Mouse (Mus musculus) stomach, embryonic 14.5 days (tissue): ENCODE results near the gene Egfem1. TPM values are rescaled to one million over a fixed set of nuclear protein-coding genes. Genes with fewer than 3 reads are reported as not detected.

Experiments used
- ATAC-seq: fragments of 200-750 bp; cut with Nextera tagmentation; 2 replicates; pipeline ENCODE4 v1.8.0; 2017; ENCODE audit warnings: low read depth, moderate TSS enrichment; ENCODE audit not compliant: insufficient number of reproducible peaks, insufficient read depth, low FRiP score
- H3K27ac ChIP-seq: fragments of 300-500 bp; sonication (generic); 2 replicates; pipeline ENCODE4 v1.5.1; 2014; ENCODE audit warnings: mild to moderate bottlenecking, low read length, moderate library complexity, mixed read lengths
- H3K27me3 ChIP-seq: fragments of 300-500 bp; sonication (generic); 2 replicates; pipeline ENCODE4 v1.6.1; 2014; ENCODE audit warnings: low read length, control low read depth, mixed read lengths; ENCODE audit not compliant: control insufficient read depth, insufficient read depth
- H3K36me3 ChIP-seq: fragments of 300-500 bp; sonication (generic); 2 replicates; pipeline ENCODE4 v1.6.1; 2014; ENCODE audit warnings: mild to moderate bottlenecking, control low read depth, low read length, moderate library complexity, mixed read lengths; ENCODE audit not compliant: control insufficient read depth, insufficient read depth
- H3K4me1 ChIP-seq: fragments of 300-500 bp; sonication (generic); 2 replicates; pipeline ENCODE4 v1.6.1; 2014; ENCODE audit warnings: low read length, control low read depth, mixed read lengths; ENCODE audit not compliant: control insufficient read depth, insufficient read depth
- H3K4me2 ChIP-seq: fragments of 300-500 bp; sonication (generic); replicated peaks from 2 replicates; pipeline ENCODE4 v1.6.1; 2014; ENCODE audit warnings: low read depth, low read length, control low read depth
- H3K4me3 ChIP-seq: fragments of 300-500 bp; sonication (generic); 2 replicates; pipeline ENCODE4 v1.5.1; 2014; ENCODE audit warnings: low read depth, low read length, control low read depth
- H3K9ac ChIP-seq: fragments of 300-500 bp; sonication (generic); replicated peaks from 2 replicates; pipeline ENCODE4 v1.6.1; 2014; ENCODE audit warnings: low read depth, mild to moderate bottlenecking, control low read depth, low read length, moderate library complexity, mixed read lengths
- H3K9me3 ChIP-seq: fragments of 300-500 bp; sonication (generic); 2 replicates; pipeline ENCODE4 v1.6.1; 2016; ENCODE audit warnings: low read depth, low read length, control low read depth; ENCODE audit not compliant: control insufficient read depth
- WGBS: fragments of 180-500 bp; shearing (Covaris S2); extraction: QIAGEN DNeasy Blood & Tissue Kit; methylation state at CpG from one replicate; pipeline ENCODE4 v1.1.7; 2014; 5-methylcytosine and 5-hydroxymethylcytosine counted together
- polyA plus RNA-seq: library from polyadenylated mRNA; unstranded; fragments of >200 nt; fragmentation: Nextera tagmentation; extraction: Ambion mirVana; gene quantifications from 2 replicates; pipeline ENCODE4 v1.2.1, GENCODE M21; 2014

Egfem1 gene
- polyA plus RNA-seq: 0.41 and 1.3 TPM in 2 replicates

- H3K27me3 ChIP-seq: peaks cover 34% of the 10 kb centered on the region
- ATAC-seq: no peak
- no peak within 1 kb of the TSS for H3K9ac ChIP-seq
- peak within 1 kb of the TSS; percentile 73 for H3K4me2 ChIP-seq
- WGBS: 7% methylated on average over 12 of the region's 12 CpGs
- H3K4me3 ChIP-seq: peak within 1 kb of the TSS; percentile 40
- H3K9me3 ChIP-seq: no peaks in the 10 kb centered on the region
- no peak within 1 kb of the TSS for H3K27ac ChIP-seq
- H3K4me1 ChIP-seq: peaks cover 6% of the 10 kb centered on the region; the same call in 1 of the 2 replicates
- no peaks in the 10 kb centered on the region for H3K36me3 ChIP-seq
Observed at GRCm38 (mm10) chr3:29081952-29082295, at the start of gene Egfem1. TSS of gene Egfem1 (plus strand) at chr3:29082023.

- WGBS: 75% methylated on average over 2 of the region's 2 CpGs
- Histone ChIP-seq H3K36me3 (no peaks in the 10 kb centered on the region), H3K27ac (no peak overlapping the region), H3K9ac (no peak overlapping the region), H3K9me3 (no peaks in the 10 kb centered on the region), H3K4me3 (no peak overlapping the region), H3K4me2 (no peak overlapping the region), H3K4me1 (no peaks in the 10 kb centered on the region), H3K27me3 (no peaks in the 10 kb centered on the region)
- ATAC-seq: no peak
Observed at GRCm38 (mm10) chr3:29033107-29033506, 48.7 kb upstream of the Egfem1 start.

- 1% methylated on average over 3 of the region's 3 CpGs for WGBS
- no peak overlapping the region for H3K4me2 ChIP-seq
- no peak for ATAC-seq
- no peaks in the 10 kb centered on the region for H3K36me3 ChIP-seq
- no peak overlapping the region for H3K27ac ChIP-seq
- no peak overlapping the region for H3K4me3 ChIP-seq
- H3K27me3 ChIP-seq: no peaks in the 10 kb centered on the region
- no peaks in the 10 kb centered on the region for H3K9me3 ChIP-seq
- no peaks in the 10 kb centered on the region for H3K4me1 ChIP-seq
- H3K9ac ChIP-seq: no peak overlapping the region
Observed at GRCm38 (mm10) chr3:29036146-29036545, 45.7 kb upstream of the Egfem1 start.

GRCm38 (mm10) chr3:29036620-29037019, 45.2 kb upstream of the Egfem1 start:
- H3K36me3 ChIP-seq: no peaks in the 10 kb centered on the region
- H3K9me3 ChIP-seq: no peaks in the 10 kb centered on the region
- H3K27ac ChIP-seq: no peak overlapping the region
- no peak for ATAC-seq
- no peak overlapping the region for H3K4me3 ChIP-seq
- no peaks in the 10 kb centered on the region for H3K27me3 ChIP-seq
- H3K4me1 ChIP-seq: no peaks in the 10 kb centered on the region
- no peak overlapping the region for H3K9ac ChIP-seq
- no peak overlapping the region for H3K4me2 ChIP-seq

- Histone ChIP-seq H3K4me1 (no peaks in the 10 kb centered on the region), H3K4me3 (no peak overlapping the region), H3K9me3 (no peaks in the 10 kb centered on the region), H3K9ac (no peak overlapping the region), H3K27me3 (no peaks in the 10 kb centered on the region), H3K36me3 (no peaks in the 10 kb centered on the region), H3K4me2 (no peak overlapping the region), H3K27ac (no peak overlapping the region)
- WGBS: 87% methylated on average over 7 of the region's 7 CpGs
- no peak for ATAC-seq
Observed at GRCm38 (mm10) chr3:29040064-29040463, 41.8 kb upstream of the Egfem1 start.

- no peaks in the 10 kb centered on the region for H3K9me3 ChIP-seq
- no peak overlapping the region for H3K27ac ChIP-seq
- H3K36me3 ChIP-seq: no peaks in the 10 kb centered on the region
- H3K4me2 ChIP-seq: no peak overlapping the region
- 78% methylated on average over 5 of the region's 5 CpGs for WGBS
- H3K4me3 ChIP-seq: no peak overlapping the region
- ATAC-seq: no peak
- no peaks in the 10 kb centered on the region for H3K4me1 ChIP-seq
- H3K27me3 ChIP-seq: no peaks in the 10 kb centered on the region
- no peak overlapping the region for H3K9ac ChIP-seq
Observed at GRCm38 (mm10) chr3:29046281-29046680, 35.5 kb upstream of the Egfem1 start.

GRCm38 (mm10) chr3:29047273-29047932, 34.4 kb upstream of the Egfem1 start:
- whole genome bisulfite sequencing: 74% methylated on average over 14 of the region's 14 CpGs
- Histone ChIP-seq H3K4me3 (no peak overlapping the region), H3K4me2 (no peak overlapping the region), H3K9me3 (no peaks in the 10 kb centered on the region), H3K36me3 (no peaks in the 10 kb centered on the region), H3K27me3 (no peaks in the 10 kb centered on the region), H3K27ac (no peak overlapping the region), H3K9ac (no peak overlapping the region), H3K4me1 (no peaks in the 10 kb centered on the region)
- ATAC-seq: no peak

GRCm38 (mm10) chr3:29063156-29063555, 18.7 kb upstream of the Egfem1 start:
- H3K27me3 ChIP-seq: no peaks in the 10 kb centered on the region
- no peak overlapping the region for H3K4me2 ChIP-seq
- 77% methylated on average over 4 of the region's 4 CpGs for WGBS
- H3K9ac ChIP-seq: no peak overlapping the region
- H3K36me3 ChIP-seq: no peaks in the 10 kb centered on the region
- no peaks in the 10 kb centered on the region for H3K9me3 ChIP-seq
- no peak overlapping the region for H3K4me3 ChIP-seq
- no peak overlapping the region for H3K27ac ChIP-seq
- no peaks in the 10 kb centered on the region for H3K4me1 ChIP-seq
- ATAC-seq: no peak
